Mouse (Mus musculus) embryo, embryonic 11 days (tissue): ENCODE data around the gene Nmnat1.

Source experiments
- DNase-seq: peaks from one replicate; pipeline ENCODE4 v3.0.0-alpha.2; 2015

Gene Nmnat1

GRCm38 (mm10) chr4:149485053-149485824 lies at the start of gene Nmnat1, which contains the start of gene Lzic:
Gene Nmnat1 (minus strand): TSS chr4:149485202.
Gene Lzic (plus strand): TSS chr4:149485229.
- peak; percentile 97 for DNase-seq

DNA sequence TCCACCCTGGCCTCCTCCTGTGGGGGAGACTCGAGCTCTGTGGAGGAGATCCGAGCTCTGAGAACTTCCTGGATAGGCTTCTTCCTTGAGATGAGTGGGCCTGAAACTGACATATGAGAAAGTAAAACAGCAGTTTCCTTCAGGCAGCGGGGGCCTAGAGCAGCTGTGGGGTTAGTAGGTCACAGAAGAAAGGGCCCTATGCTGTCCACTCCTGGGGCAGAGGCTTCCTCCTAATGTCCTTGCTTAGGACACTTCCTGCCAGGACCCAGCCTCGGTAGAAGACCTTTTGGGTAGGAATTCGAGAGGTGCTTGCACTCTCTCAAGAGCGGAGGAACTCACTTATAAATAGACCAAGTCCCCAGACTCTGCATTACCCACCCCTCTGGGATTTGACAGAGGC lies 44.7 kb upstream of the Nmnat1 start:
- no peak for DNase-seq

DNA sequence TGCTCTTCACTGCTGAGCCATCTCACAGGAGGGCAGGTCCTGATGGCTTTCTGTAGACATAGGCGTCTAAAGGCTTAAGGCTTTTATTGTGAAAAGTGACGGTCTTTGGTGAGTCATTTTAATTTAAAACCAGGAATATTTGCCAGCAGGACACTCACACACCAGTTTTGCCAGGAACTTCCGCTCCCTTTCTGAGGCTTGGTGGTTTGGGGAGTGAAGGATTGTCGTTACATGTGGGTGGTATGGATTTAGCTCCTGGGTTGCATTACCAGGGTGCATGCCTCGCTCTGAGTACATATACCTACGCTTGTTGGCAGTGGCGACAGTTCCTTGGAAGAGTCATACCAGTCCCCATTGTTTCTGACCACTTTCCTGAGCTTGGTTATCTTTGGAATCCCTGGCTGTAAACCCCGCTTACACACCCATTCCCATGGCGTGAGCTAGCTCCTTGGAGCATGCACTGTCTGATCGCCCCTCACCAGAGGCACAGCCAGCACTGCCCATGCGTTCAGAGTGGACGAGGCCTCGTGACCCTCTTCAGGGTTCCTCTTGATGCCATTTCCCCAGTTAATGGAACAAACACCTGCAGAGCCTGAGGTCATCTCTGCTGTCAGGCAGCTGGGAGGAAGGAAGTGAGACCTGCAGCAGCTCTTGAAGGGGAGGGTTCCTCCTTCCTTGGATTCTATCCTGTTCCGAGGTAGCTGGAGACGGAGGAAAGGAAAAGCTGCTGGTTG lies 42.8 kb upstream of the Nmnat1 start:
- DNase-seq = no peak

- peak; percentile 37 for DNase-seq
Observed at GRCm38 (mm10) chr4:149526330-149526729, 41.3 kb upstream of the Nmnat1 start.

- no peak for DNase-seq
Observed at GRCm38 (mm10) chr4:149525811-149526210, 40.8 kb upstream of the Nmnat1 start.

- DNase-seq = no peak
Observed at GRCm38 (mm10) chr4:149525170-149525569, 40.2 kb upstream of the Nmnat1 start.

GRCm38 (mm10) chr4:149523961-149524360 lies 39.0 kb upstream of the Nmnat1 start:
- DNase-seq = no peak

DNA sequence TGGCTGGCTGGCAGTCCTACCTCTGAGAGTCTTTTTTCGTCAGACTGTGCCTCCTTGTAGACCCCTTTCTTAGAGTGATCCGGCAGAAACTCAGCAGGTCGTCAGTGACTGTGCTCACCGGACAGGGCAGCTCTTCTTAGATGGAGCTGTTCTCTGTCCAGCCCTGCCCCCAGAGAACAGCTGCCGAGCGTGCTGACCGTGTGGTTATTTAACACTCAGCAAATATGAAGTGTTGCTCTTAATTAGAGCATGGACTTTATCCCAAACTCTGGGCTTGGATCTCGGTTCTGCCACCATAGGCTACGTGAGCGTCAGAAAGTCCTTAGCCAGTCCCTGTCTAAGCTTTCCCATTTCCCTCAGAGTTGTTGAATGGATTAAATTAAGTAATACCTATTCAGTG lies 36.3 kb upstream of the Nmnat1 start:
- no peak for DNase-seq

DNA sequence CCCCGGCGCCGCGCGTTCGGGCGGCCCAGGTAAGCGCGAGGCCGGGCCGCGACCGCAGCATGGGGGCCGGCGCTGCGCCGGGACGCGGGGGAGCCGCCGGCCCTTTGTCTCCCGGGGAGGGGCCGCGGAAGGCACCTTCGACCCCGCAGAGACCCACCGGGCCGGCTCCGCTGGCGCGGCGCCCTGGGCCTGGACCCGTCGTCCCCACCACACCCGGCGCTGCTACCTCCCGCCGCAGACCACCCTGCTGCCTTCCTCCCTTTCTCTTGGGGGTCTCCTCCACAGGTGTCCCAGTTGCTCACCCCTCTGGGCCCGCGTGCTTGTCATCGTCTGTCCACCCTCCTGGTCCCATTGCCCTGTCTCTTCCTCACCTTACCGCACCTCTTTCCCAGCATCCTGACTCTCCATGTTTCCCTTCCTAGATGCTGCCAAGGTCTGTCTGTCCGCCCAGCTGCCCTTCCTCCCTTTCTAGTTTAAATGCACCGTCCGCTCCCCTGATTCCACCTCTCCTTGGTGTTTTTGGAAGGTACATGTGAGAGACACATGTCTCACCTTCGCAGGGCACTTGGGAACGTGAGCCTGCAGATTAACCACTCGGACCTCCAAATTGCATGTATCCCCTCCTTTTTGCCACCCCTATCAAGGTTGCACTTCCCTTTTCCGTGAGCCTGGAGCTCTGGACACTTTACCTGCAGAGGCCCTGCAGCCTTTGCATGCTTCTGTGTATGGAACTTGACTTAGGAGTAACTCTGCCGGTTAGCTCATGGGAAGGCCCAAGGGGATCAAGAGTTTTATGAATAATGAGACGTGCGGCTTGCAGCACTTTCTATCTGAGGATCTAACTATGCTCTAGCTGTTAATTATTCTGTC lies 33.6 kb upstream of the Nmnat1 start:
- DNase-seq = no peak

GRCm38 (mm10) chr4:149517868-149518340 lies 32.9 kb upstream of the Nmnat1 start, which contains the start of gene Ctnnbip1:
Gene Ctnnbip1 (plus strand): TSS chr4:149518236.
- DNase-seq = peak; percentile 98

DNA sequence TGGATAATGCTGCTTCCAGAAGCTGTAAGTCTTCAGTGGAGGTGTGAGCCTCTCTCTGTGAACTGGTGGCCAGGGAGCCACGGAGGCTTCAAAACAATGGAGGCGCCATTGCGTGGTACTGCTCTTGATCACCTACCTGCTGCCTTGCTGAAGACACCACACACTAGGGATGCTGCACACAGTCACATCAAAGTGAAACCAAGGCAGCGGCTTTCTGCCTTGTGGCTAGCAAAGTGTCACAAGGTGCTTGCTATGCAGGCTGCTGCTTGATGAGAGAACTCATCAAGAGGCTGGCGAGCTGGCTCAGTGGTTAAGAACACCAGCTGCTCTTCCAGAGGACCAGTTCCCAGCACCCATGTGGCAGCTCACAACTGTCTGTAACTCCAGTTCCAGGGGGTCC lies 30.7 kb upstream of the Nmnat1 start:
- no peak for DNase-seq

DNA sequence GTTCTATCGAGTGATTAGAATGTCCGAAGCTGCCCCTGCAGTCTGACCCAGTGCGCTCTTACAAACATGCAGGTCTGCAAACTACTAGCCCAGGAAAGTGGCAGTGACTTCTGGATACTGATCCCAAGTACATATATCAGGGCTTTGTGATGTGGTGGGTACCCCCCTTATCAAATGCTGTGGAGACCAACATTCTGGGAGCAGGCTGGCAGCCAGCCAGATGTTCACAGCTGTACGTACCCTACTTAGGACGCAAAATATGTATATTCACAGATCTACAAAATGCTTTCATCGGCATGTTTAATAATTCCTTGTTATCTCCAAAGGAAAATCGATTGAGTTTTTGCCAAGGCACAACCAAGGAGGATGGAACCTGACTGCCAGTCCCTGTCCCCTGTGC lies 27.1 kb upstream of the Nmnat1 start:
- DNase-seq = no peak

DNA sequence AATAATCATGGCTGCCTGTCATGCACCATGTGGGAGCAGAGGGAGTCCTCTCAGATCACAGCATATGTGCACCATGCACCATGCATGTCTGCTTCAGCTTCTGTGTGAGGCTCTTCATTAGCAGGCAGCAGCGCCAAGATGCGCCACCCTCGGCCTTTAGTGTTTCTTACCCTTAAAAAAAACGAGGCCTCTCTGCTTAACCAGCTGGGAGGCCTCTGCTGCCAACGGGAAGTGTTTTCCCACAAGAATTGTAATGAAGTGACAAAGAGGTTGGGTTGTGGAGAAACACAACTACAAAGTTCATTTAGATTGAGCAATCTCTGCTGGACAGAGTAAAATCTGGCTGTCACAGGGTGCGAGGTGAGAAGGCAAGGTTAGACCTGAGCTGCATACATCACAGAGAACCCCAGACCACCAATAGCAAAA lies 26.2 kb upstream of the Nmnat1 start:
- no peak for DNase-seq

DNA sequence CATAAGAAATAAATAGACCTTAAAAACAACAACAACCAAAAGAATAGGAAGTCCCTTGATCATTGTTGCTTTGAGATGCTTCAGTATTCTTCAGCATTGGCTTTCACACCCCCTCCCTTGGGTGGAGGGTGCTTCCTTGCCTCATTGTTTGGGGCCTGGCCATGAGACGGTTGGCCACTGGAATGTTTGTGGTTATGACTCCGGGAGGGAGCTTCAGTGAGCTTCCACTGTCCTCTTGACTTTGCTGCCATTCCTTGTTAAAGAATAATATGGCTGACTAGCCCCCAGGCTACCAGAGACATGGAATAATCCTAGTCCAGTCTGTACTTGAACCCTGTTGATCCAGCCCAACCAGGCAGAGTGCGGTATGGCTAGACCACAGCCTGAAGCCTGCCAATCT lies 21.9 kb upstream of the Nmnat1 start:
- no peak for DNase-seq

GRCm38 (mm10) chr4:149505261-149505967 lies 20.4 kb upstream of the Nmnat1 start:
- DNase-seq = peak; percentile 32

DNA sequence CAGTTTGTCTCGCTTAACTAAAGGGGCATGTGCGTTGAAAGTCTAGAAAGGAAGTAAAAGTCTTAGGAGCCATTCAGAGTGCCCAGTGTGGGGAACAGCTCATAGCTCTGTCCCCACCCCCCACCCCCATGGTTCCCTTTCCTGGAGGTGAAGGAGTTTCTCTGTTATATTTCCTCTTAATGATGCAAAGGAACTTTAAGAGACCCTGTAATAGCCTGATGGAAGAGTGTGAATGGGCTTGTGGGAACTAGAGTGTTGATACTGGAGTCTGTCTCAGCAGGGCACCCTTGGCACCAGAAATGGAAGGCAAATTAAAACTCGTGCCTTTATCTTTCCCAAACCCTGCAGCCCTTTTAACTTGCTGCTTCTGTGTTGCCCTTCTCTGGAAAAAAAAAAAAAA lies 19.9 kb upstream of the Nmnat1 start:
- DNase-seq = no peak

DNA sequence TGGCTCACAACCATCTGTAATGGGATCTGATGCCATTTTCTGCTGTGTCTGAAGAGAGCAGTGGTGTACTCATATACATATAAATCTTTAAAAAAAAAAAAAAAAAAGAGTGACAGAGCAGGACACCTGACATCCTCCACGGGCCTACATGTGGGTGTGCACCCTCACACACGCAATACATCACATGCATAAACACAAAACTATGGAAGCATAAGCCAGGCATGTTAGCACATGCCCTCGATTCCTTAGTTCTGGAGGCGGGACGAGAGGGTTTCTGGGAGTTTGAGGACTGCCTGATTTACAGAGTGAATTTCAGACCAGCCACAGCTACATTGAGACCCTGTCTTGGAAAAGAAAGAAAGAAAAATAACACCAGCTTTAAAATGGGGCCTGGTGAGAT lies 19.4 kb upstream of the Nmnat1 start:
- no peak for DNase-seq

DNA sequence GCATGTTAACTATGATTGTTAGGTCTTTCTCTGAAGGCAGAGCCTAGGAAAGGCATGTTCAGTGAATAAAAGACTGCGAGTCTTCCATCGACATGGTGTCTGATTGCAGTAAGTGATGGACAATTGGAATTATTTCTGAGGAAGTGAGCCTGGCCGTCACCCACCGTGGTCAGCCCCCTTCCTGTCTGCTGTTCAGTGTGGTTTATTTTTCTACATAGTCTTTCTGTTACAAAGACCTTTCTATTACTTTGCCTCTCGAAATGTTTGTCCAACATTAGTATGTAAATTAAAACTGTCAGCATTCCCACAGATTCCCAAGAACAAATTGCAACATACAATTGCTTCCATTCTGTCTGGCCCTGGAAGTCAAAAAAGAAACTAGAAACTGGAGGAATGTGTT lies 14.8 kb upstream of the Nmnat1 start:
- DNase-seq = no peak

DNA sequence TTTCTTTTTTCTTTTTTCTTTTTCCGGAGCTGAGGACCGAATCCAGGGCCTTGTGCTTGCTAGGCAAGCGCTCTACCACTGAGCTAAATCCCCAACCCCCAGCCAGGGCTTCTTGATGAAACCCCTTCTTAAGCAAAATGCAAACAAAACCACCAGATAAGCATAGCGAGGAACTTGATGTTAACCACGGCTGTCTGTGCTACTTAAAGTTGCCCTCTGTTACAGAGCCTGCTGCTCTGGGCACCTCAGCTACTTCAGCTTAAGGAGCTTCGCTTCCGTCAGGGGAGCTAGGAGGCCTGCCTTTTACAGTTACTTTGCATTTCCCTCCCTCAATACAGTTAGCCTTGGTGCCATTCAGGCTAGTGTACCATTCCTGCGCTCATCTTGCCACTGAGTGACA lies 13.9 kb upstream of the Nmnat1 start:
- no peak for DNase-seq

DNA sequence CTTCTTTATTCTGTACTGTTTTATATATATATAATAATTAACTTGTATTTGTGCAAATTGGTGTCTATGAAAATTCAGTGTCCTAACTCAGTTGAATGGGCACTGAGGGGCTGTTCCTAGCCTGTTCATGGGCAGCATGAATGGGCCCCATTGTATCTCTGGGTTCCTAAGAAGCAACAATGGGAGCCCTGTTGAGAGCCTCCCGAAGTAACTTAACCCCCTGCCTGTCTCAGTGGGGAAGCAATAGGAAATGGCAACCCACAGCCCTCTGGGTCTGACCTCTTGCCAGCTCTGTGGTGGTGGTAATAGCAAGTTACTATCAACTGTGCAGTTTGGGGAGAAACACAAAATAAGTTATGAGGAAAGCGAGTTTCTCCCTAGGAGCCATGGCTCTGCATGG lies 11.6 kb upstream of the Nmnat1 start:
- DNase-seq = peak; percentile 65

DNA sequence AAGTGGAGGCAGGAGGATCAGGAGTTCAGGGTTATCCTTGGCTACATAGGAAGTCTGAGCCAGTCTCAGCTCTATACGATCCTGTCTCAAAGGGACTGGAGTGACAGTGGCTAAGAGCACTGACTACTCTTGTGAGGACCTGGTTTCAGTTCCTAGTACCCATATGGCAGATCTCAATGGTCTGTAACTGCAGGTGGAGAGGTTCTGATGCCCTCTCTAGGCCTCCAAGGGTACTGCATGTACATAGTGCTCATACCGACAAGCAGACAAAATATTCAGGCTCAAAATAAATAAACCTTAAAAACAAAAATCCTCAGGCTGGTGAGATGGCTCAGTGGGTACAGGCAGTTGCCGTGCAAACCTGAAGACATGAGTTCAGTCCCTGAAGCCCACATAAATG lies 6.1 kb upstream of the Nmnat1 start:
- DNase-seq = no peak
